Mouse (Mus musculus) forebrain, embryonic 14.5 days (tissue): Measurements from ENCODE around the gene En1. TPM values are rescaled to one million over a fixed set of nuclear protein-coding genes. Genes with fewer than 3 reads are reported as not detected.

ENCODE experiments used
- ATAC-seq: fragments of 200-750 bp; cut with Nextera tagmentation; 2 replicates; pipeline ENCODE4 v1.8.0; 2017; ENCODE audit warnings: mild to moderate bottlenecking, moderate library complexity
- DNase-seq: peaks from one replicate; pipeline ENCODE4 v3.0.0-alpha.2; 2015; ENCODE audit warnings: low spot score
- H3K27ac ChIP-seq: fragments of 300-500 bp; sonication (generic); 2 replicates; pipeline ENCODE4 v1.5.1; 2014; ENCODE audit warnings: low read depth, mild to moderate bottlenecking, control low read depth, low read length, moderate library complexity
- H3K27me3 ChIP-seq: fragments of 300-500 bp; sonication (generic); replicated peaks from 2 replicates; pipeline ENCODE4 v1.6.1; 2014; ENCODE audit warnings: low read length, control low read depth, mixed read lengths; ENCODE audit not compliant: control insufficient read depth, insufficient read depth
- H3K36me3 ChIP-seq: fragments of 300-500 bp; sonication (generic); 2 replicates; pipeline ENCODE4 v1.6.1; 2014; ENCODE audit warnings: low read length, control low read depth; ENCODE audit not compliant: control insufficient read depth, insufficient read depth
- H3K4me1 ChIP-seq: fragments of 300-500 bp; sonication (generic); 2 replicates; pipeline ENCODE4 v1.6.1; 2014; ENCODE audit warnings: antibody characterized with exemption, low read length, control low read depth; ENCODE audit not compliant: control insufficient read depth, insufficient read depth
- H3K4me2 ChIP-seq: fragments of 300-500 bp; sonication (generic); 2 replicates; pipeline ENCODE4 v1.6.1; 2014; ENCODE audit warnings: mild to moderate bottlenecking, control low read depth, low read length
- H3K4me3 ChIP-seq: fragments of 300-500 bp; sonication (generic); 2 replicates; pipeline ENCODE4 v1.5.1; 2014; ENCODE audit warnings: low read depth, low read length, control low read depth
- H3K9ac ChIP-seq: fragments of 300-500 bp; sonication (generic); 2 replicates; pipeline ENCODE4 v1.6.1; 2014; ENCODE audit warnings: mild to moderate bottlenecking, low read length, control low read depth, moderate library complexity
- H3K9me3 ChIP-seq: fragments of 300-500 bp; sonication (generic); replicated peaks from 2 replicates; pipeline ENCODE4 v1.6.1; 2016; ENCODE audit warnings: low read length, control low read depth, mixed read lengths; ENCODE audit not compliant: control insufficient read depth
- WGBS: fragments of 180-500 bp; shearing (Covaris S2); extraction: QIAGEN DNeasy Blood & Tissue Kit; methylation state at CpG from one replicate; pipeline ENCODE4 v1.1.7; 2014; 5-methylcytosine and 5-hydroxymethylcytosine counted together
- polyA plus RNA-seq: library from polyadenylated mRNA; unstranded; fragments of >200 nt; fragmentation: Nextera tagmentation; extraction: Ambion mirVana; gene quantifications from 2 replicates; pipeline ENCODE4 v1.2.1, GENCODE M21; 2014

En1 gene
- polyA plus RNA-seq, 1 experiment from 2014 or later: not detected

DNA sequence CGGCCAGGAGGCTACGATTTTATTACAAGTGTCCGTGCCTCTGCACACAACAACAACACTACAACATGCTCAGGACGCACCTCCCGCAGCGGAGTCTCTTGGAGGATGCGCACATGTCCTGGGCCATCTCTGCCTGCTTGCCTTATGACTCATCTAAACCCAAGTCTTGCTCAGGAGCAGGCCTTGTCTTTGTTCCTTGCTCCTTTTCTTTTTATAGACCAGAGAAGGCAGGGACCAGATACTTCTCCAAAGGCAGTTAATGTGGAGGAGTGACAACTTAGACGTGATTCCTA is 2.9 kb downstream of the En1 start:
- Histone ChIP-seq H3K9ac (no peak overlapping the region), H3K36me3 (no peaks in the 10 kb centered on the region), H3K27ac (no peak overlapping the region), H3K9me3 (no peaks in the 10 kb centered on the region), H3K4me2 (no peak overlapping the region), H3K4me1 (peaks cover 10% of the 10 kb centered on the region), H3K27me3 (peaks cover 74% of the 10 kb centered on the region), H3K4me3 (no peak overlapping the region)
- no peak for DNase-seq
- ATAC-seq: no peak
- WGBS: 2% methylated on average over 8 of the region's 8 CpGs

DNA sequence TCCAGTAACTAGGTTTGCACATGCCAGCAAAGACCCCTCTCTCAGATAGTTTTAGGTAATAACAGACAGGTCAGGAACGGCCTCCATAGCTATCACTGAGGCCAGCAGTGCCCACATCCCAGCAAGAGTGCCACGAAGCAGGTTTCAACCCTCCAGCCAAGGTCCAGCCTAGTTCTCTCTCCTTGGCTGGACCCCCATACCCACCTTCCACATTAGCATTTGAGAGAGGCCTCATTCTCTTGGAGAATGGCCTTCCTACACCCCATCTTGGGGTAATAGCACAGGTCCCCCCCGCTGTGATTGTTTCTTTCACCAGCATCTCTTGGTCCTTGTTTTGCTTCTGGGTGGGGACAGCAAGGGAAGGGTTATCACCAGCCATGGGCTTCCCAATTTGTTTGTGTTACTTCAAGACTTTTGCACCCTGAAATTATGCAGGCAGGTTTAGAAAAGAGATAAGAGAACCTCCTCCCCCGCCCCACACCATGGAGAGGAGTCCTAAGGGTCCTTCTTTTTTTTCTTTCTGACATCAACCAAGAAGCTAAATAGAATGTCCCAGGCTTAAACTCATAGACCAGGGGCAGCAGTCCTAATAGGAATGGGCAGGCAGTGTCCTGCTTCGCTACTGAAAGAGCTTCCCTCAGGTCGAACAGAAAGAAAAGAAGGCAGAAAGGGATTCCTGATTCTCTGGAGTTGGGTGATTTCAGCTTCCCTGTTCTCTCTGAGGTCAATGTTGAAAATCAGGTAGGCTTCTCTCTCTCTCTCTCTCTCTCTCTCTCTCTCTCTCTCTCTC is 3.5 kb downstream of the En1 start:
- no peaks in the 10 kb centered on the region for H3K9me3 ChIP-seq
- ATAC-seq (no peak), DNase-seq (no peak)
- H3K4me1 ChIP-seq: peaks cover 10% of the 10 kb centered on the region
- H3K36me3 ChIP-seq: no peaks in the 10 kb centered on the region
- no peak overlapping the region for H3K4me3 ChIP-seq
- H3K9ac ChIP-seq: no peak overlapping the region
- H3K27ac ChIP-seq: no peak overlapping the region
- WGBS: under 1% methylated on average over 6 of the region's 6 CpGs
- no peak overlapping the region for H3K4me2 ChIP-seq
- peaks cover 76% of the 10 kb centered on the region for H3K27me3 ChIP-seq

DNA sequence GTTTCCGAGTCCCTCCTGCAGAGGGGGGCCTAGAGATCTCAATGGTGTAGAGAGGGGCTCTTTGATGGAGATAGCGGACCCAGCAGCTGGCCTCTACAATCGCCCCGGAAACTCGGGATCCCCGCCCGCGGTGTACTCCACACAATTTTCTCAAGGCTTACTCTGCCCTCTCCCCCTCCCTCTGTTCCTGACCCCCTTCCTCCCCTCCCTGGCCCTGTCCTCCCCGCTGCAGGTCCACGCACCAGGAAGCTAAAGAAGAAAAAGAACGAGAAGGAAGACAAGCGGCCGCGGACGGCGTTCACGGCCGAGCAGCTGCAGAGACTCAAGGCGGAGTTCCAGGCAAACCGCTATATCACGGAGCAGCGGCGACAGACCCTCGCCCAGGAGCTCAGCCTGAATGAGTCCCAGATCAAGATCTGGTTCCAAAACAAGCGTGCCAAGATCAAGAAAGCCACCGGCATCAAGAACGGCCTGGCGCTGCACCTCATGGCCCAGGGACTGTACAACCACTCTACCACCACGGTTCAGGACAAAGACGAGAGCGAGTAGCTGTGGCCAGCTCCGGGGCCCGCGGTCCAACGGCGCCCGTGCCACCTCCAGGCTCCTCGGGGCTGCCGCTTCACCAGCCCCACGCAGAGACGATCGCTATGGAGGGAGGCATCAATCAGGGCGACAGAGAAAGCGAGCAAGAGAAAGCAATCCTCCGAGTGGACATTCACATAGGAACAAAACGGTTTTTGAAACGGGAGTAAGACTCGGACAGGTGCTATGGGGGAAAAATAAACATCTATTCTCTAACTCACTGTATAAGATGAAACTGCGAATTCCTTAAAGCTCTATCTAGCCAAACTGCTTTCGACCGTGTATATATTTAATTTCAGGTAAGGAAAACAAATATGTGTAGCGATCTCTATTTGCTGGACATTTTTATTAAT is 4.7 kb downstream of the En1 start:
- WGBS: under 1% methylated on average over 50 of the region's 52 CpGs
- ATAC-seq: peak; percentile 28; the same call in 1 of the 2 replicates
- peaks cover 78% of the 10 kb centered on the region for H3K27me3 ChIP-seq
- 0 out of 2 replicates have a peak overlapping the region, but pooled peaks have one; percentile 26 for H3K4me2 ChIP-seq
- H3K4me1 ChIP-seq: peaks cover 10% of the 10 kb centered on the region
- no peak overlapping the region for H3K27ac ChIP-seq
- H3K9me3 ChIP-seq: no peaks in the 10 kb centered on the region
- no peaks in the 10 kb centered on the region for H3K36me3 ChIP-seq
- H3K9ac ChIP-seq: no peak overlapping the region
- DNase-seq: peak; percentile 59
- no peak overlapping the region for H3K4me3 ChIP-seq

DNA sequence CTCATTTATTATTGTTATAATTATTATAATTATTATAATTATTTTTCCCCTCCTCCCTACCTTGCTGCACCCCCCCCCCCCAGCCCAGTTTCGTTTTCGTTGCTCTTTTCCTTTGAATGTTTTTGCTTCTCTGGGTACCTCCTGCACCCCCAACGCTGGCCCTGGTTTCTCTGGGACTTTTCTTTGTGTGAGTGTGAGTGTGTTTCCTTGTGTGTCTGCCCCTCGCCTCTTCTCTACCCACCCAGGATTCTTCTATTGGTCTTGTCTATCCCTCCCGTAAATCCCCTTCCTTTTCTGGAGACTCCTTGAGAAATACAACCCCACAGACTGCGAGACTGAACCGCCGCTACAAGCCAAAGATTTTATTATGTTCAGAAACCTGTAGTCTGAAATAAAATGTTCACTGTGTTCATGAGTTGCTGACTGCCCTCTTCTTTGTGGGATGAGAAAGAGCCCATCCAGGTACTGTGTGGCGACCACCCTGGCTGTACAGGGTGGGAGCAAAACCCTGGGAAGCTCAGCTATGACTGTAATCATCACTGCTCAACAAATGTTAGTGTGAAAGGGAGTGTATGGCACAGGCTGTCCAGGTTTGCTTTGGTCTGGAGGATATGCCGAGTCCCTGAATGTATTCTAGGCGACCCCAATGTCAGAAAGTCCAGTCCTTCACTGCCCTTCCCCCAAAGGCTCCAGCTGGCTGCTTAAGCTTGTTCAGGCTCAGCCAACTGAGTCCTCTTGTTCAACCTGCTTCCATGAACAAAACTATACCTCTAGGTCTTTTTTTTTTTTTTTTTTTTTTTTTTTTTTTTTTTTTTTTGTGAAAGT is 5.6 kb downstream of the En1 start:
- Histone ChIP-seq H3K36me3 (no peaks in the 10 kb centered on the region), H3K9ac (no peak overlapping the region), H3K9me3 (no peaks in the 10 kb centered on the region), H3K4me3 (no peak overlapping the region), H3K27me3 (peaks cover 79% of the 10 kb centered on the region), H3K4me2 (no peak overlapping the region), H3K27ac (no peak overlapping the region), H3K4me1 (peaks cover 5% of the 10 kb centered on the region)
- WGBS: under 1% methylated on average over 11 of the region's 11 CpGs
- ATAC-seq: no peak
- no peak for DNase-seq

DNA sequence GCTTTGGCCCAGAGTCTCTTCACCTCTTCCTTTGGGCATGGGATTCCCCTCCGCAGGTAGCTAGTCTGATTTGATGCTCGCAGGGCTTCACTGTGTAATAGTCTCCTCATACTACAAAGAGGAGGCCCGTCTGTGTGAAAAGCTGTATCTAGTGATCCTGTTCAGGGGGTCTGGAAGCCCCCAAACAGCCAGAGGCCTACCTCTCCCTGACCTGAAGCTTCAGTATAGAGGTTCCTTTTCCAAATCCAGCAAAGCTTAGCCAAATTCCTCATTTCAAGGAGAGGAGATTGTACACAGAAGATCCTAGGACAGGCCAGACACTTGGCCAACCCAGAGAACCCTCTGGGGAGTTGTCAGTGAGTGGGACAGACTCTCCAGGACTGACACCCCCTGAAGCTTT is 6.2 kb downstream of the En1 start:
- no peaks in the 10 kb centered on the region for H3K4me1 ChIP-seq
- H3K36me3 ChIP-seq: no peaks in the 10 kb centered on the region
- H3K4me3 ChIP-seq: no peak overlapping the region
- no peaks in the 10 kb centered on the region for H3K9me3 ChIP-seq
- ATAC-seq (no peak), DNase-seq (no peak)
- no peak overlapping the region for H3K9ac ChIP-seq
- peaks cover 79% of the 10 kb centered on the region for H3K27me3 ChIP-seq
- 6% methylated on average over 3 of the region's 3 CpGs for WGBS
- no peak overlapping the region for H3K27ac ChIP-seq
- no peak overlapping the region for H3K4me2 ChIP-seq

DNA sequence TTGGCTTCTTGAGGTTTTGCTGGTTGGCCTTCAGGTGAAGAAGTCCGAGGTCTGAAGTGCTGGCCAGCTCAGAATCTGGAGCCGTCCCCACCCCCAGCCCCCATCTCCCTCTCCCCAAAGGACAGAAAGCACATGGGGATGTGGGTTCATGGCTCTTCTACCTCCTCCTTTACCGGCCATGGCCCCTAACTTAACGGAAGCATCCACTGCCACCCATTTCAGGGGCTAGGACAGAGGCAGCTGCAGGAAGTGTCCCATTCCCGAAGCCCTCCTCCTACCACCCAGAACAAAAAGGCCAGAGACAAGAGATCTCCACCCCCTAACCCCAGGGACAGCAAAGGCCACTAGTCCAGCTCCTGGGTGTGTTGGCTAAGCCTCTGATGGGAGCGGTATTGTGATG is 7.4 kb downstream of the En1 start:
- ATAC-seq (no peak), DNase-seq (no peak)
- Histone ChIP-seq H3K4me2 (no peak overlapping the region), H3K27me3 (peaks cover 87% of the 10 kb centered on the region), H3K9me3 (no peaks in the 10 kb centered on the region), H3K9ac (no peak overlapping the region), H3K4me1 (no peaks in the 10 kb centered on the region), H3K4me3 (no peak overlapping the region), H3K36me3 (no peaks in the 10 kb centered on the region), H3K27ac (no peak overlapping the region)
- 2% methylated on average over 6 of the region's 6 CpGs for WGBS

DNA sequence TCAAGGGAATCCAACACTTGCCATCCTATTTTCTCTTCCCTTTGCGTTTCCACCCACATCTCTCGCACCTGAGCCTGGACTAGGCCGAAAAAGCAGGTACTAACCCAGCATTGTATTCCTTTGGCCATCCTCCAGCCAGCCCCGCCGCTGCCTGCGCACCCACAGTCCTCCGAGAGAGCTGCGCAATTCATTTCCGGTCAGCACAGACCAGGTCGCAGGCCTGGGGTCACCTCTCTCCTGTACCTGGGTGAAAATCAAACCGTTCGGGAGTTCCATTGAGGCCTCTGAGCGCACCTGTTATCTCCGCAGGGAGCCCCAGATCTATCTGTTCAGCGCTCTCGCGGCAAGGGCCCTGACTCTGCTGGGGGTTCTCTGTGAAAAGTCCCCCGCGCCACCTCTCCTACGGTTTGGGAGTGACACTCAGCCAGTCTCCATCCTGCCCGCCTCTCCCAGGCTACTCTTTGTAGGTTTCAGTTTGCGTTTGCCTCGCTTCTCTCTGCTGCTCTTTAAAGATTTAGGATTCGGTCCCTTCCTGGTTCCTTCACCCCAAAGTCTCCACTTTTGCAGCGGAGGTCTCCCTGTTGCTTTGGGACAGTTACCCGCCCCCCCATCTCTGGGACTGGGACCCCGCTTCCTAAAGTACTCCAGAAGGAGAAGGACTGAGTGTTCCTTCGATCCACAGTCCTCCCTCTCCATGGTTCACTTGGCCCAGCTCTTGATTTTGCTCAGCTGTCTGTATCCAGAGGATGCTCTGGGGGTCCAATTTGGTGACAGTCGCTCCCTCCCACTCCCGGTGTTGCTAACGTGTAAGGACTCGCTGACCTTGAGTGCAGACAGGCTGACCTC is 11.5 kb downstream of the En1 start:
- Histone ChIP-seq H3K36me3 (no peaks in the 10 kb centered on the region), H3K27me3 (peaks cover 99% of the 10 kb centered on the region), H3K4me3 (no peak overlapping the region), H3K4me1 (no peaks in the 10 kb centered on the region), H3K4me2 (no peak overlapping the region), H3K9me3 (no peaks in the 10 kb centered on the region), H3K27ac (no peak overlapping the region), H3K9ac (no peak overlapping the region)
- no peak for DNase-seq
- WGBS: 1% methylated on average over 32 of the region's 32 CpGs
- no peak for ATAC-seq
